Mouse (Mus musculus) cerebellum, adult 2 months (tissue): ENCODE results near the gene Nr2f6.

Experiments
- CTCF ChIP-seq: fragments of 200-500 bp; IDR thresholded peaks from 2 replicates; pipeline ENCODE4 v1.5.1; 2011; ENCODE audit warnings: low read depth, mild to moderate bottlenecking, control low read depth, low read length, moderate library complexity, borderline replicate concordance; ENCODE audit not compliant: insufficient read depth
- POLR2A ChIP-seq: fragments of 200-500 bp; IDR thresholded peaks from 2 replicates; pipeline ENCODE4 v1.6.1; 2011; ENCODE audit warnings: low read length, control low read depth, borderline replicate concordance; ENCODE audit not compliant: insufficient read depth

- peak; percentile 52; the same call in 1 of the 2 replicates for TF ChIP-seq CTCF
- TF ChIP-seq POLR2A, result no peak
These were observed 41.1 kb downstream of the Nr2f6 start for GRCm38 (mm10) chr8:71340625-71341024.
